Mouse (Mus musculus) T-helper 1 cell (primary cell): ENCODE results near the gene Asap2.

Experiments
- in situ Hi-C: fragments of 300-600 bp; cut with MboI, MseI; formaldehyde crosslinking; loops from one replicate; pipeline ENCODE4 v1.15.1; 2025; ENCODE audit warnings: high pct_unique_total_duplicates

The Asap2 gene

DNA sequence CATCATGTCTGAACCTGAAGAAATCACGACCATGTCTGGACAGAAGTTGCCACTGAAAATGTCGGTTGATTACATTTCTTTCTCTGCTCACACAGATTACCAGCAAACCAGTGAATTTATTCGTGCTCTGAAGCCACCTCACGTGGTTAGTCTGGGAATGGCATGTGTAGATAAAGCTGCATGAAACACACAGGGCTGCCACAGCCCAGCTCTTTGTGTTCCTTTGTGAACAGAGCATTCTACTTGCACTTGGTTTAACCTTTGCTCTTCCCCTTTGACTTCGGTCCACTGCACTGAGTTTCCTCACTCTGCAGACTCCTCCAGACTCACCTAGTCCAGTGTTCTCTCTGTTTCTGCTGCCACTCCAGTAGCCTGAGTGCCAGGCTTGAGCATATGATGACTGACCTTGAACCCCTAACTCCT, 312.1 kb downstream of the Asap2 start:
- in situ Hi-C loops = no loop called here

DNA sequence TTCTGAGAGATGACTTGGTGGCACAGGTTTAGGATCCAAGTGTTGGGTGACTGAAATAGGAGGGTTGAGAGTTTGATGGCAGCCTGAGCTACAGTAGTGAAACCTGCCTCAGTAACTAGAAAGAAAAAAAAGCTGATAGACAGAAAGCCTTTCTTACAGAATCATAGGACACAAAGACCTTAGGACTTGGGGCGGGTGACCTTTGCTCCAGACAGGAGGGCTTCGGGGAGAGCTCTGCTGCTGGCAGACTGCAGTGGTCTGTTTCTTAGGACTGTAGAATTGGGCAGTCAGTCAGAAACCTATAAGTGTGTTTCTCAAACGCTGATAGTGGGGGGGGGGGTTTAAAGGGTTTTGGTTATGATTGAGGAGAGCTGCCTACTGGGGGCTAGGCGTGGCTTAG, 315.5 kb downstream of the Asap2 start:
- in situ Hi-C loops = no loop called here

DNA sequence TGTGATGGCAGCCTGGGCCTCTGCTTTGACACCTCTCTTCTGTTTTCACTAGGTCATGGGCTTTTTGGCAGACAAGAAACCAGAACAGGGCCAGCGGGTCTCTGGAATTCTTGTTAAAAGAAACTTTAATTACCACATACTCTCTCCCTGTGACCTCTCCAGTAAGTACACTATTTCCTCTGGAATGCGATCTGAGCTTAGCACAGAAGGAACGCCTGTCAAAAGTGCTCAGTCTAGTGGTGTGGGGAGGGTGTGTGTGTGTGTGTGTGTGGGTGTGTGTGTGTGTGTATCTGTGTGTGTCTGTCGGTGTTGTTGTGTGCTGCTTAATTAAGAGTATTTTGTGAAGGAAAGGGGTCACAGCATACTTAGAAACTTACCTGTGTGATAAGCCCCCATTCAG, 316.5 kb downstream of the Asap2 start:
- in situ Hi-C loops = no loop called here

DNA sequence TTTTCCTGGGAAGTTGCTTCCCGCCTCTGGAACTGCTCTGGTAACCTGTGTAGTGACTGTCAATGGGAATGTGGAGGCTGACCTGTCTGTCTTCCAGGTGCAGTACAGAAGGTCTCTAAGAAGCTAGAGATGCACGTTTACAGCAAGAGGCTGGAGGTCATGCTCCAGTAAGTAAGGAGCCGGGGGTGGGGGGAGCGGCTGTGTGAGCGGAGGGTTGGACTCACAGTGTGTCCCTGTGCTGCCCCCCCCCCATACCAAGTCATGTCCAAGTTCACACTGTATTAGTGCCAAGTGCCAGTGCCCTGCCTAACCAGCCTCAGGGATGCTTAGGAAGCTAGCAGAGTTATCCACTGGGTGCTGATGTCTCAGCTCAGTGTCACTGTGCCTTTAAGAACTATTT, 321.9 kb downstream of the Asap2 start:
- in situ Hi-C loops = no loop called here

DNA sequence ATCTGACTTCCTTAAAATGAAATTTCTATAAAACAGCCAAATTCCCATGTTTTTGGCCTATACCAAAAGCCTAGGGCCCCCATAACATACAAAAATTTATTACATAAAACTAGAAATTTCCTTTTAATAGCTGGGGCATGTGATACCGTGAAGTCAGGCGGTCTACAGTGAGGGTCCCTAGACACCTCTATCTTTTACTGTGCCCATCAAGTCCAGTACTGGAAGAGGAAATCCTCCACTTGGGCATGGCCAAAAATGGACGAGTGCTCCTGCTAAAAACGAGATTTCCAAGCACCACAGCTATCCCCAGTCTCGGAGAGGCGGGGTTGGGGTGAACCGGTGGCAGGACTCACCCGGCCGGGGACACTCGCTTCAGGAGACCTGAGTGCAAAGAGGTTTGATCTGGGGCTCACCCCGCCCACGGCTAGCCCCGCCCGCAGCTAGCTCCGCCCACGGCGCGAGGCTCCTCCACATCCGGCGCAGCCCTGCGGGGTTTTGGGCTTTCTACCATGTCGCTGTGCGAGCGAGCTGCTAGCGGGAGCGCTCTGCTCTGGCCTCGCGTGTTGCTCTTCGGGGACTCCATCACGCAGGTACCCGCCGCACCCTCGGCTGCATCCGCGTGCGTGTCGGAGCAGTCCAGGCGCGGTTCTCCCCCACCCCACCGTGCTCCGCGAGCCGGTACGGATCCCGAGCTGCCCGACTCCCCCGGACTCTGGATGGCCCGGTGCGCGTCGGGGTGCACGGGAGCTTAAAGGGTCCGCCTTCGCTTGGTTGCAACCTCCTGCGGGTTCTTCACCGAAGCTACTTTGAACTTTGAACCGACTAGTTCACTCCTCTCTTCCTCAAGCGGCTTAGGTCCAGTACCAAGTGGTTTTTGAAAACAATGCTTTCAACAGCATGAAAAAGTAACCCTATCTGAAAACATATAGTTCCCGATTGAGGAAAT, 325.9 kb downstream of the Asap2 start, which contains the start of gene Iah1:
Iah1 (plus strand) TSS at position 467 of the 946 bp plus-strand sequence.
- in situ Hi-C loops = no loop called here

DNA sequence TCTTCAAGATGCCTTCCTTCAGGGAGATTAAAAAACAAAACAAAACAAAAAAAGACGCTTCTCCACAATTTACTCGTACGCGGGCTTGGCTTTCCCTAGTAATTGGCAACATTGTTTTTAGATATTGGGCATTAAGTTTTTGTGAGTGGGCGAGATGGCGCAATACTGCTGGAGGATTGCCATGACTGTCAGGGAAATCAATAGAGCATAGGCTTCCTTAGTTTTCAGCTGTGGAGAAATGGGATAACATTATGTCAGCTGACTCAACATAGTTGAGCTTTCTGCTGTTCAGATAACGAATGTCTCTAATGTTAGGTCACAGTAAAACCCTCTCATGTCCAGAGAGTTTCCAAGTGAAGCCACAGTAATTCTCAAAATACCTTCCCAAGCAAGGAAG, 326.6 kb downstream of the Asap2 start:
- in situ Hi-C loops = no loop called here

DNA sequence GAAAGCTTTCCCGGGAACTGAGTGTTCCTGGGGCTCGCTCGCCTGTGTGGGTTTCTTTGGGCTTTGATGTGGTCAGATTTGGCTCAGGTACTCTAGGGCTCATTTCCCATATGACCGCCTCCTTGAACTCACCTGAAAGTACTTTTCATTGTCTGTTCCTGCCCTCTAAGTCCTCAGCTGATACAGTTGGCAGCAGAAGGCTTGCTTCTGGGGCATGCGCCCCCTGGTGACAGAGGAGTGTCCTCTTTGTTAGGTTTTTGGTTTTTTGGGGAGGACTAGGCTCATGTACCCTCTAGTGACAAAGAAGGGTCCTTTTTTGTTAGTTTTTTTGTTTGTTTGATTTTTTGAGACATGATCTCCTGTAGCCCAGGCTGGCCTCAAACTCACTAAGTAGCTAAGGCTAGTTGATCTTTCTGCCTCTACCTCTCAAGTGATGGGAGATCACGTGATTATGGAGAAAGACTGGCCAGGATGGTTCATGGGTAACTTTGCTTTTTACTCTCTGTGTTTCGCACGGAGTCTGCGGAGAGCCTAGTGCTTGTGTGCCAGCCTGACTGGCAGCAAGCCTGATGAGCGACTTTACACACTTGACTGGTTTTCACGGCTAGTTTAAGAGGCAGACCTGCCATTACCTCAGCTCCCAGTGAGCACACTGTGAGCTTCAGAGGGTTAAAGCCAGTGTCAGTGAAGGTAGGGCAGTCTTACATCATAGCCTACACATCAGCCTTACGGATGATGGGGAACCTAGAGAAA, 328.1 kb downstream of the Asap2 start:
- in situ Hi-C loops = no loop called here
